Mouse (Mus musculus) cortical plate, adult 2 months (tissue): Measurements from ENCODE around the gene Mettl11b.

Experiments used
- CTCF ChIP-seq: fragments of 200-500 bp; IDR thresholded peaks from 2 replicates; pipeline ENCODE4 v1.5.1; 2011; ENCODE audit warnings: mild to moderate bottlenecking, control low read depth, low read length; ENCODE audit not compliant: insufficient read depth; ENCODE audit errors: extremely low read depth
- POLR2A ChIP-seq: fragments of 200-500 bp; IDR thresholded peaks from 2 replicates; pipeline ENCODE4 v1.6.1; 2011; ENCODE audit warnings: mild to moderate bottlenecking, low read length, control low read depth; ENCODE audit not compliant: insufficient read depth; ENCODE audit errors: extremely low read depth

- TF ChIP-seq CTCF (no peak), POLR2A (no peak)
These were observed 24.5 kb downstream of the Mettl11b start for GRCm38 (mm10) chr1:163700571-163700970.
